Mouse (Mus musculus) megakaryocyte-erythroid progenitor cell, adult 5-6 weeks (primary cell): ENCODE measurements around the gene Sergef. TPM values are rescaled to one million over a fixed set of nuclear protein-coding genes. Genes with fewer than 3 reads are reported as not detected.
"Not testable (repeated sequence)": the region's sequence is repeated elsewhere in the genome, so short reads cannot be mapped to it uniquely, and the experiment has no call there.

Experiments
- ATAC-seq: replicated peaks from 2 replicates; pipeline ENCODE4 v1.8.0; 2016; ENCODE audit warnings: mild to moderate bottlenecking, inconsistent platforms; ENCODE audit not compliant: severe bottlenecking, poor library complexity, low FRiP score, low TSS enrichment
- total RNA-seq, 2 experiments: library from RNA; stranded (forward) in 1 of 2; stranded (reverse) in 1 of 2; fragments of 200-1000, 215-1000 nt in 1 of 2; fragments of >200 nt in 1 of 2; fragmentation: Nextera tagmentation in 1 of 2; gene quantifications; 2 replicates each; pipeline ENCODE4 v1.2.3; 2014 to 2017

Sergef gene
- total RNA-seq (2014; fragmentation: Nextera tagmentation) = 8.6 and 17.3 TPM in 2 replicates
- 9.0 and 10.2 TPM in 2 replicates for total RNA-seq (2017)

- peak; percentile 98 for ATAC-seq
Measured at GRCm38 (mm10) chr7:46639692-46640031, at the start of gene Sergef. Gene Sergef, minus strand, starts transcription at chr7:46639807.

GRCm38 (mm10) chr7:46686827-46687226 lies 47.2 kb upstream of the Sergef start:
- ATAC-seq = no peak

DNA sequence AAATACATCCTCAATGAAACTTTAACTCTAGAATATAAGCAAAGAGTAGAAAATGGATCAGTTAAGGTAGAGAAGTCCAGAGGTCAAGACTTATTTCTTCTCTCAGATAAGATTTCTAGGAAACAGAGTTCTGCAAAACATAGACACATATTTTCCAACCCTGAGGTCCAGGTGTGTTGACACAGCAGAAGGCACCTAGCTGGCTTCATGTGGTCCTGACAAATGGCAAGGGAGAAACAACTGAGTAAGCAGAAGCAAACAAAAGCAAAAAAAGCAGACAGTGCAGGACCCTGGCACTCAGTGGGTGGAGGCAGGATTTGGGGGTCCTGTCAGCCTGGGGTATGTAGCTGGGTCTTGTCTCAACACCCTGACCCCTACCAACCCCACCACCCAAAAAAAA lies 41.1 kb upstream of the Sergef start:
- no peak for ATAC-seq

- not testable (repeated sequence) for ATAC-seq
Measured at GRCm38 (mm10) chr7:46679044-46679443, 39.4 kb upstream of the Sergef start.

GRCm38 (mm10) chr7:46678417-46678816 lies 38.8 kb upstream of the Sergef start:
- ATAC-seq = no peak

GRCm38 (mm10) chr7:46676808-46677360 lies 37.3 kb upstream of the Sergef start:
- no peak for ATAC-seq

DNA sequence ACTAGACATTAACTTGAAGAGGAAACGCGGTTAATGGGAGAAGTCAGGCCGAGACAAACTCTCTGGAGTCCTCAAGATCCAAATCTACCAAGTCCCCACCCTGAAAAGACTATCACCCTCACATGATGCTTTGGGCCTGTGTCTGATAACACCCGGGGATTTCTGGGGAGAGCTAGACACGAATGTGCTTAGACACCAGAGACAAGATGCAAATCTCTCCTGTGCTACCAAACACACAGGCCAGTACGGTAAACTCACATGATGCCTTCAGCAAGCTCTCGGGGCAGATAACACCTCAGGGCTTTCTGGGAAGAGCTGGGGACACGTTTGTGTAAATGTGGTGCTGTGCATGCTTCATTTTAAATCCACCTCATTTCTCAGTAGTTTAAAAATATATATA lies 36.3 kb upstream of the Sergef start:
- ATAC-seq = 0 out of 2 replicates have a peak, but pooled peaks have one; percentile 34

- ATAC-seq = no peak
Measured at GRCm38 (mm10) chr7:46675061-46675460, 35.5 kb upstream of the Sergef start.

- ATAC-seq = no peak
Measured at GRCm38 (mm10) chr7:46672160-46672672, 32.6 kb upstream of the Sergef start, which contains the start of gene Tph1. Gene Tph1, minus strand, starts transcription at chr7:46672537.

- no peak for ATAC-seq
Measured at GRCm38 (mm10) chr7:46667256-46667655, 27.6 kb upstream of the Sergef start.

- ATAC-seq = peak; percentile 61; the same call in 1 of the 2 replicates
Measured at GRCm38 (mm10) chr7:46665236-46665635, 25.6 kb upstream of the Sergef start.

DNA sequence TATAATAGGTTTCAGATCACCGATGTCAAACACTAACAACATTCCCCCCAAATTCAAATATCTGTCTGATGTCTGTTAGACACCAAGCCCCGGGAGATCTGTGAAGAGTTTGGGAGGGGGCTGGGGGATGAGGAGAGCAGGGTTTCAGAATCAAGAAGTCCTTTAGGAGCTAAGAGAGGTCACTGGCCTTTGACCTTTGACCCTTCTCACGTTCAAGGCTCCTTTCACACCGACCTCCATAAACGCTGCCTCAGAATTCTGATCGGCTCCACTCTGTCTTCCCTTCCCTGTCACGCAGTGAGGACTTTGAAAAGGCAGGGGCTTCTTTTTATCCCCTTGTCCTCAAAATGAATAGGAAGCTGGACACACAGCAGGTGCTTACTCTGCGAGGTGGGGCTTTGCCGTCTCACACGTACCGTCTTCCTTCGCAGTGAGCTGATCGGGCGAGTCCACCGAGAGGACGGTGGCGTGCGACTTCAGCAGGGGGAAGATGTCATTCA lies 22.0 kb upstream of the Sergef start:
- no peak for ATAC-seq

DNA sequence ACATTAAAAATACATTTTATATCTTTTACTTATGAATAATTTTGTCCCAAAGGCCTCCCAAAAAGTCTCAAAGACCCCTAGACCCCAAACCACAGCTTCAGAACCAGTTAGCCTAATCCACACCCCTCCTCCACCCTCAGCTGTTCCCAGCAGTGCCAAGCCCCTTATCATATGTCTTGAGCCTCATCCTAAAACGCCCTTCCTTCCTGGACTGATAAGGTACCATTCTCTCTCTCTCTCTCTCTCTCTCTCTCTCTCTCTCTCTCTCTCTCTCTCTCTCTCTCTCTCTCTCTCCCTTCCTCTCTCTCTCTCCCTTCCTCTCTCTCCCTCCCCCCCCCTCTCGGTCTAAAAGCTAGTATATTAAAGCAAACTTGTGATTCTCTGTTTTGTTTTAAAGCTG lies 12.7 kb upstream of the Sergef start:
- ATAC-seq = no peak

- not testable (repeated sequence) for ATAC-seq
Measured at GRCm38 (mm10) chr7:46650231-46650630, 10.6 kb upstream of the Sergef start.

GRCm38 (mm10) chr7:46648431-46649140 lies 9.0 kb upstream of the Sergef start:
- no peak for ATAC-seq

- ATAC-seq = 0 out of 2 replicates have a peak, but pooled peaks have one; percentile 31
Measured at GRCm38 (mm10) chr7:46643172-46643571, 3.6 kb upstream of the Sergef start.

DNA sequence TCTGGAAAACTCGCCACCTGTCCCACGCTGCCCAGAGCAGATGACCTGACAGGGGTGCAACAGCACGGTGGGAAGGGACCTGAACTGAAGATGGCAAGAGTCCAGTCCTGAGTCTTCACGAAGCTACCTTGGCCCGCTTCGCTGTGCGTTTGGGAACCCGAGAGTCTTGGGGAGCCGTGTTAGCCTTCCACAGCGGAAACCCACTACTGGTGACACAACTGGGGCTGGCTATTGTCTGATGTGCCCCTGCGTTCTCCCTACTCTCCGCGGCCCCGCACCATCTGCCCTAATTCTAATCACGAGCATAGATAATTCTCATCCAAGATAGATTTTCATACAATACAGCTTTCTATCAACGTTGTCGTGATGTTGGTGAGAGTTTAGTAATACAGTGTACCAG lies 455 bp upstream of the Sergef start:
- peak; percentile 30 for ATAC-seq

DNA sequence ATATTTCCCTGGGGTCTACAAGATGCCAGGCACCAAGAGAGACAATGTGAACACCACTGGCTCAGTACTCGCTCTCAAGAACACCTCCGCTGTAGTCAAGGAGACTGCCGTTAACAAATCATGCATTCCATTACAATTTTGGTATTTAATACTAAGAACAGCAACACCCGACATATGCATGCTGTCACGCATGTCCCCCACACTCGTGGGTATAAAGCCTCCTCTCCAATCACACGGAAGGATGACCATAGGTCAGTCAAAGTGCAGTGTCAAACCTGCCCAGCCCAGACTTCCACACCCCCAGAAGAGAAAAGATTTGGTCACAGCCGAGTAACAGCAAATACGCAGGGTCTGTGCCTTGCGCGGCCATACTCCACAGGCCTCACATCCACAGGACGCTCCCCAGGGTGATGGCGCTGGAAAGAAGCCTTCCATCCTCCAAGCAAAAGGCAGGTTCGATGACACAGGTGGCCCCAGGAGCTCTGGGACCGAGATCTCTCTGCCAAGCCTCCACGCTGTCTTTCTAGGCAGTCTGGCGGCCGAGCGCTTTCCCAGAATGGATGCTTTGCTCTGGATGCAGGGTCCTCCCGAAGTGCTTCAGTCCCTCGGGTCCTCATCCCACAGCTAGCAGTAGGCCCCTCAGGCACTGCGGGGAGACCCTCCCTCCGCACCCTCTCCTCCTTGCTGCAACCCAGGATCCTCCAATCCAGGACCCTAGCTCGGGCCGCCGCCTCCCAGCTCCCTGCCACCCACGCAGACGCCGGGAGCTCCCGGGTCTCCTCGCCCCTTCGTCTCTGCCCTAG lies 517 bp downstream of the Sergef start:
- ATAC-seq = 0 out of 2 replicates have a peak, but pooled peaks have one; percentile 1

DNA sequence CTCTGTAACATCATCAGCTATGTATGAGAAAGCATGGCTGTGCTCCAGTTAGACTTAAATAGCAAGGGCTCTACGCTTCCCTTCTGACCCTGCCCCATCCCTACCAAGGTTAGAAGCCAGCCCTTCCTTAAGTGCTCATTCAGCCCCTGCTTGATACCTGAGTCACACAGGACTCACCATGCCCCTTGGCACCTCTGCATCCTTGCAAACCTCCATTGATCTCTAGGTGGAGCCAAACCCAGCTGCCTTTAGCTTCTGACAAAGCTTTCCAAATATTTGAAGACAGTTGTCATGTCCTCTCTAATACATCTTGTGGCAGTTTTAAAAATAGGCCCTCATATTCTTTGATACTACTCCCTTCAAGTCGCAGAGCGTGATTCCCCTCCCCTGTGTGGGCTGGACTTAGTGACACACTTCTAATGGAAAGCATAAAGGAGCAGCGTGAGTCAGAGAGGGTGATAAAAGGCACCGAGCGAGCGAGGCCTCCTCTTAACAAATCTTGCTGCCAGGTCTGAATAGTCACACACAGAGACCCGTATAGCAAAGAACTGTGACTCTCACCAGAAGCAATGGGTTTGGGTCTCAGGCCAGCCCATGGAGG lies 11.1 kb downstream of the Sergef start:
- ATAC-seq = no peak
